Mouse (Mus musculus): ENCODE data around the gene Zfand4. TPM values are rescaled to one million over a fixed set of nuclear protein-coding genes. Genes with fewer than 3 reads are reported as not detected.

Gene Zfand4
- polyA plus RNA-seq, 1 experiment from 2014 or later: 4.7 TPM

- H3K9ac ChIP-seq: no peak overlapping the region
- no peak overlapping the region for H3K27ac ChIP-seq
- no peaks in the 10 kb centered on the region for H3K4me1 ChIP-seq (replicated peaks)
- no peak overlapping the region for H3K4me3 ChIP-seq (replicated peaks)
- ATAC-seq: no peak
- WGBS: 80% methylated on average over 4 of the region's 4 CpGs
- H3K27me3 ChIP-seq (replicated peaks): no peaks in the 10 kb centered on the region
- no peaks in the 10 kb centered on the region for H3K36me3 ChIP-seq
- H3K9me3 ChIP-seq: no peaks in the 10 kb centered on the region
- no peak overlapping the region for H3K4me2 ChIP-seq (replicated peaks)
Measured at GRCm38 (mm10) chr6:116356948-116357325, 92.9 kb downstream of the Zfand4 start.

DNA sequence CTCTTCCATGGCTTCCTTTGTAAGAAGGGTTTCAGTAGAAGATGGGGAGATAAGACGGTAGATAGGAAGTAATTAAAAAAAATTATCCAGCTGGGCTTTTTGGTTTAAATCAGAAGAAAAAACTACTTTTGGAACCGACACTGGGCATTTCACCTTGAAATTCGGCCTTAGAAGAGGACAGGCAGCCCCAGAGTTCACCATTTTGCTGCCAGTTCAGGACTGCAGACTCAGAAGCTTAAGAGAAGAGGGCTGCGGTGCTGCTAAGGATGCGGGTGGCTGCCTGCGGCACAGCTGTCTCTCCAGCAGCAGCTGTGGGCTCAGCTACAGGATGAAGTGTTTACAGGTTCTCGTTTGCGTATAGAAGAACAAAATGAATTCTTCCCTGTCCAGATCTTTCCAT is 94.0 kb downstream of the Zfand4 start:
- no peak for ATAC-seq
- no peak overlapping the region for H3K4me2 ChIP-seq (replicated peaks)
- H3K9ac ChIP-seq: no peak overlapping the region
- 57% methylated on average over 8 of the region's 8 CpGs for WGBS
- H3K4me3 ChIP-seq (replicated peaks): no peak overlapping the region
- H3K9me3 ChIP-seq: no peaks in the 10 kb centered on the region
- H3K36me3 ChIP-seq: no peaks in the 10 kb centered on the region
- H3K27ac ChIP-seq: no peak overlapping the region
- no peaks in the 10 kb centered on the region for H3K4me1 ChIP-seq (replicated peaks)
- no peaks in the 10 kb centered on the region for H3K27me3 ChIP-seq (replicated peaks)

- no peak for ATAC-seq
- Histone ChIP-seq H3K9ac (no peak overlapping the region), H3K4me2 (replicated peaks) (no peak overlapping the region), H3K4me3 (replicated peaks) (no peak overlapping the region), H3K36me3 (no peaks in the 10 kb centered on the region), H3K27ac (no peak overlapping the region), H3K4me1 (replicated peaks) (no peaks in the 10 kb centered on the region), H3K27me3 (replicated peaks) (no peaks in the 10 kb centered on the region), H3K9me3 (no peaks in the 10 kb centered on the region)
- 78% methylated on average over 3 of the region's 3 CpGs for WGBS
Measured at GRCm38 (mm10) chr6:116359256-116359655, 95.2 kb downstream of the Zfand4 start.

DNA sequence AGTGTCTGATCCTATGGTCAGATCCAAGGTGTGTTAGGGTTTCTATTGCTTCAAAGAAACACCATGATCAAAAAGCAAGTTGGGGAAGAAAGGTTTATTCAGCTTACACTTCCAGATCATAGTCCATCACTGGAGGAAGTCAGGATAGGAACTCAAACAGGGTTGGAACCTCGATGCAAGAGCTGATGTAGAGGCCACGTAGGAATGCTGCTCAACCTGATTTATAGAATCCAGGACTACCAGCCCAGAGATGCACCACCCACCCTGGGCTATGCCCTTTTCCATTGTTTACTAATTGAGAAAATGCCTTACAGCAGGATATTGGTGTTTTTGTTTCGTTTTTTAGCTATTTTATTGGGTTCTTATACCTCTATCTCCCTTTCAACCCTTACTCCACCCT is 97.4 kb downstream of the Zfand4 start:
- ATAC-seq: 0 out of 2 replicates have a peak, but pooled peaks have one; percentile 47
- H3K27ac ChIP-seq: no peak overlapping the region

GRCm38 (mm10) chr6:116361993-116362392 is 98.0 kb downstream of the Zfand4 start:
- Histone ChIP-seq H3K27ac (no peak overlapping the region), H3K4me2 (replicated peaks) (no peak overlapping the region), H3K9me3 (no peaks in the 10 kb centered on the region), H3K36me3 (no peaks in the 10 kb centered on the region), H3K4me1 (replicated peaks) (no peaks in the 10 kb centered on the region), H3K9ac (no peak overlapping the region), H3K27me3 (replicated peaks) (no peaks in the 10 kb centered on the region), H3K4me3 (replicated peaks) (no peak overlapping the region)
- ATAC-seq: no peak
- 92% methylated on average over 4 of the region's 4 CpGs for WGBS

More for the DNA sequence above, 97.4 kb downstream of the Zfand4 start:
- Histone ChIP-seq H3K4me1 (replicated peaks) (no peaks in the 10 kb centered on the region), H3K4me3 (replicated peaks) (no peak overlapping the region), H3K4me2 (replicated peaks) (no peak overlapping the region), H3K27me3 (replicated peaks) (no peaks in the 10 kb centered on the region), H3K9me3 (no peaks in the 10 kb centered on the region), H3K9ac (no peak overlapping the region), H3K36me3 (no peaks in the 10 kb centered on the region)
- 76% methylated on average over 3 of the region's 3 CpGs for WGBS

GRCm38 (mm10) chr6:116367971-116368370 is 103.9 kb downstream of the Zfand4 start:
- no peak for ATAC-seq
- Histone ChIP-seq H3K4me1 (replicated peaks) (0 out of 2 replicates have a peak, but pooled peaks cover 7% of the 10 kb centered on the region), H3K27ac (no peak overlapping the region), H3K36me3 (no peaks in the 10 kb centered on the region), H3K4me3 (replicated peaks) (no peak overlapping the region), H3K27me3 (replicated peaks) (no peaks in the 10 kb centered on the region), H3K9me3 (no peaks in the 10 kb centered on the region), H3K9ac (no peak overlapping the region), H3K4me2 (replicated peaks) (no peak overlapping the region)
- 83% methylated on average over 11 of the region's 11 CpGs for WGBS

DNA sequence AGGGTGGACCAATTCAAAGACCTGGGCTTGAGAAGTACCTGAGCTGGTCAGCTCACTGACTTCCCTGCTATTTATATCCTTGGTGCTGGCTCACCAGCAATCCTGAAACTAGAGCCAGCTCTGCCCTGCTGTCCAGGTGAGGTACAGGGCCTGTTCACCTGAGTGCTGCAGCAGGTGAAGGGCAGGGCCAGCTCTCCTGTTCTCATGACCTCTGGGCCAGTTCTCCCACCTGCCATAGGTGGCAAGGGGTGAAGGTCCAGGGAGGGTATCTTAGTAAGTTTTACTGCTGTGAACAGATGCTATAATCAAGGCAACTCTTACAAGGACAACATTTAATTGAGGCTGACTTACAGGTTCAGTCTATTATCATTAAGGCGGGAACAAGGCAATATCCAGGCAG is 105.8 kb downstream of the Zfand4 start:
- no peak overlapping the region for H3K4me2 ChIP-seq (replicated peaks)
- 77% methylated on average over 1 of the region's 1 CpGs for WGBS
- H3K9ac ChIP-seq: no peak overlapping the region
- no peak overlapping the region for H3K4me3 ChIP-seq (replicated peaks)
- no peaks in the 10 kb centered on the region for H3K27me3 ChIP-seq (replicated peaks)
- peak; percentile 82 for ATAC-seq
- no peaks in the 10 kb centered on the region for H3K9me3 ChIP-seq
- H3K36me3 ChIP-seq: no peaks in the 10 kb centered on the region
- H3K4me1 ChIP-seq (replicated peaks): 0 out of 2 replicates have a peak, but pooled peaks cover 7% of the 10 kb centered on the region
- 0 out of 2 replicates have a peak overlapping the region, but pooled peaks have one; percentile 22 for H3K27ac ChIP-seq

DNA sequence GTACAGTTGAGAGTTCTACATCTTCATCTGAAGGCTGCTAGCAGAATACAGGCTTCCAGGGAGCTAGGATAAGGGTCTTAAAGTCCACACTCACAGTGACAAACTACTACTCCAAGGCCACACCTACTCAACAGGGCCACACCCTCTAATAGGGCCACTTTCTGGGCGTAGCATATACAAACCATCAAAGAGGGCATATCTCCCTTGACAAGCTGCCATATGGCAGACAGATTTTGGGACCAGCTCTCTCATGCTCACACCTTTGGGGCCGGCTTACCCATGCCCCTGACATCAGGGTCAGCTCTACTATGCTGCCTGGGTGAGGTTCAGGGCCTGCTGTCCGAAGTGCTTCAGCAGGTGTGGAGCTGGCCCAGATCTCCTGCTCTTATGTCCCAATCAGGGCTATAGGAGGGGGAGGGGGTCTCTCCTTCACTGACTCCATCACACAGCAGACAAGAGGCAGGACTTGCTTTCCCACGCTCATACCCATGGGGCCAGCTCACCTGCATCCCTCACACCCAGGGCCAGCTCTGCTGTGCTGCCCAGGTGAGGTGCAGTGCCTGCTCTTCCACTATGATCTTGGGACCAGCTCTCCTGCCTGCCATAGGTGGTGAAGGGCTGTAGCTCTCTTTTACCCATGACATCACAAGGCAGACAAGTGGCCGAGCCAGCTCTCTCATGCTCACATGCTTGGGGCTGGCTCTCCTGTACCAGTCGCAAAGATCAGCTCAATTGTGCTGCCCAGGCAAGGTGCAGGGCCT is 106.4 kb downstream of the Zfand4 start:
- Histone ChIP-seq H3K4me1 (replicated peaks) (0 out of 2 replicates have a peak, but pooled peaks cover 7% of the 10 kb centered on the region), H3K9ac (no peak overlapping the region), H3K9me3 (no peaks in the 10 kb centered on the region), H3K27ac (0 out of 2 replicates have a peak overlapping the region, but pooled peaks have one; percentile 22), H3K4me2 (replicated peaks) (no peak overlapping the region), H3K36me3 (no peaks in the 10 kb centered on the region), H3K4me3 (replicated peaks) (no peak overlapping the region), H3K27me3 (replicated peaks) (no peaks in the 10 kb centered on the region)
- 78% methylated on average over 6 of the region's 6 CpGs for WGBS
- ATAC-seq: peak; percentile 92

DNA sequence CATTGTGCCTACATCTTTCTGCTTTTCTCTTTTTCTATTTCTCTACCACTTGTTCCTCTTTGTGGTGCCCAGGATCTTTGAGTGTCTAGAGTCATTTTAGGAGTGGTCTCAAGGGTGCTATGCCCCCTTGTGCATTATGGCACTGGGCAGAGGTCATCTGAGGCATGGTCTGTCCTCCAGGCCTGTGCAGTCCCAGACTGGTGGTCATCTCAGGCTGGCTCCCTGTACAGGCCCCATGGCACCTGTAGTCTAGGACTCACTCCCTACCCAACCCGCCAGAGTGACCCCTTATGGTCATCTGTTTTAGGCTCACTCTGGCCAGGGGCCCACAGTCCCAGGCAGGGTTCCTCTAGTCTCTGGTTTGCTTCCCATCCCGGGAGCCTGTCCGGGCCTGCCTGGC is 107.5 kb downstream of the Zfand4 start:
- no peak overlapping the region for H3K4me3 ChIP-seq (replicated peaks)
- no peak overlapping the region for H3K4me2 ChIP-seq (replicated peaks)
- no peaks in the 10 kb centered on the region for H3K36me3 ChIP-seq
- no peaks in the 10 kb centered on the region for H3K27me3 ChIP-seq (replicated peaks)
- no peak overlapping the region for H3K27ac ChIP-seq
- H3K9ac ChIP-seq: no peak overlapping the region
- H3K4me1 ChIP-seq (replicated peaks): 0 out of 2 replicates have a peak, but pooled peaks cover 7% of the 10 kb centered on the region
- no peaks in the 10 kb centered on the region for H3K9me3 ChIP-seq
- no peak for ATAC-seq
- 91% methylated on average over 3 of the region's 3 CpGs for WGBS

DNA sequence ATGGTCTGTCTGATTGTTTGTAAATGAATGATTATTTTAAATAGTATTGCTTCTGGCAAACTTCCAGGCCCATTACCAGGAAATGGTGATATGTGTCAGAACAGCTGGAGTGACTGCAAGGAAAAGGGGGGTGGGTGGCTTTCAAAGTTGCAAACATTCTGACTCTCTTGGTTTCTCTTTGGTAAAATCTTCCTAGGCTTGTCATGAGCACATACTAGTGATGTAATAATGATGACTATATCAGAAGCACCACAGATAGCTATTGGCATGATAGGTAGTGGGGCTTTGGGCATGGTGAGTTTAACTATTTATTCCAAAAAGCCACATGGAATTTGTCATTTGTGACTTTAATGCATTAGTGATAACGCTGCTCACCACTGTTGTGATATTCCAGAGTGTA is 110.1 kb downstream of the Zfand4 start:
- Histone ChIP-seq H3K4me3 (replicated peaks) (no peak overlapping the region), H3K4me1 (replicated peaks) (0 out of 2 replicates have a peak, but pooled peaks cover 7% of the 10 kb centered on the region), H3K9ac (no peak overlapping the region), H3K36me3 (0 out of 2 replicates have a peak, but pooled peaks cover 3% of the 10 kb centered on the region), H3K27me3 (replicated peaks) (no peaks in the 10 kb centered on the region), H3K9me3 (no peaks in the 10 kb centered on the region), H3K27ac (no peak overlapping the region), H3K4me2 (replicated peaks) (no peak overlapping the region)
- no peak for ATAC-seq
- WGBS: 66% methylated on average over 1 of the region's 1 CpGs

DNA sequence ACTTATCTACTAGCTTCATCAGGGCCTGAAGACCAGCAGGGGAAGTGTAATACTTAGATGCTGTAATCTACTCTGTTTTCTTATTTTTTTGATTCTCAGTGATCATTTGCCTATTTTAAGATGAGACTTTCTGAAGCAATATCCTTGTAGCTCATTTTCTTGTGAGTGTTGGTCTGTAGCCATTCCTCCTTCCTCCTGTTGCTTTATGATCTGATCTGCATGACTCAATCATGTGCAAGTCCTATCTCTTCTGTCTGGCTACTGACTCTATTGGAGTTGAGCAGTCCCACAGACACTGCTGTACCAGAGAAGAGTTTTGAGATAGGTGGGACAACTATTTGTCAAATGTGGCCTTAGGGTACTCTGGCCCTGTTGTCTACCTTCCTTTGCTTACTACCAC is 110.6 kb downstream of the Zfand4 start:
- H3K9ac ChIP-seq: no peak overlapping the region
- H3K4me2 ChIP-seq (replicated peaks): no peak overlapping the region
- H3K27ac ChIP-seq: no peak overlapping the region
- H3K36me3 ChIP-seq: 0 out of 2 replicates have a peak, but pooled peaks cover 3% of the 10 kb centered on the region
- ATAC-seq: no peak
- H3K4me3 ChIP-seq (replicated peaks): no peak overlapping the region
- no peaks in the 10 kb centered on the region for H3K27me3 ChIP-seq (replicated peaks)
- no peaks in the 10 kb centered on the region for H3K9me3 ChIP-seq
- 0 out of 2 replicates have a peak, but pooled peaks cover 7% of the 10 kb centered on the region for H3K4me1 ChIP-seq (replicated peaks)

DNA sequence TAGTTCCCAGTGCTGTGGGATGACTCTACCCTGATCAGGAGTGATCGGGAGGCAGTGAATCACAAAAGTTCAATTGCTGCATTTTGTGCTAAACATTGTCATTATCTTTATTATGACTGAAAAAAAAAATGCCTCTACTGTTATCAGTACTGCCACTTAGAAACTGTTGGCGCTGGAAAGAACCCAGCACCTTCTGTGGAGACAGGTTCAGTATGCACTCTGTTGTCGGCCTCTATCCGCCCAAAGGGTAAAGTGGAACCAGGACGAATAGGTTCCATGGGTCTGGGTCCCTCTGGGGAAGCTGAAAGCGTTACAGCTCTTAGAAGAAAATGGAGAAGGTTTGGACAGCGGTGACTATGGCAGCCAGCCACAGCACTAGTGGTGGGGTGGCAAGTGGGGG is 114.9 kb downstream of the Zfand4 start:
- no peak overlapping the region for H3K4me3 ChIP-seq (replicated peaks)

More for the DNA sequence above, 114.9 kb downstream of the Zfand4 start:
- Histone ChIP-seq H3K9ac (no peak overlapping the region), H3K36me3 (0 out of 2 replicates have a peak, but pooled peaks cover 3% of the 10 kb centered on the region), H3K9me3 (no peaks in the 10 kb centered on the region), H3K27me3 (replicated peaks) (no peaks in the 10 kb centered on the region), H3K4me2 (replicated peaks) (no peak overlapping the region), H3K27ac (no peak overlapping the region), H3K4me1 (replicated peaks) (no peaks in the 10 kb centered on the region)
- 92% methylated on average over 7 of the region's 7 CpGs for WGBS
- ATAC-seq: no peak
